Mouse (Mus musculus): Measurements from ENCODE around the gene Zer1. TPM values are rescaled to one million over a fixed set of nuclear protein-coding genes. Genes with fewer than 3 reads are reported as not detected.

The Zer1 gene
- polyA plus RNA-seq, 1 experiment: 1.7 TPM

- no peaks in the 10 kb centered on the region for H3K9me3 ChIP-seq (ENCODE audit: control insufficient read depth, low read length)
- H3K4me1 ChIP-seq (ENCODE audit: control insufficient read depth): peaks cover 26% of the 10 kb centered on the region
- peak within 1 kb of the TSS; percentile 65 for H3K4me3 ChIP-seq (replicated peaks)
- TF ChIP-seq GATA1 (IDR thresholded peaks at IDR 0.05; ENCODE audit: low read length): no peak
- TF ChIP-seq TAL1 (IDR thresholded peaks at IDR 0.05; ENCODE audit: low read length): no peak
- peaks cover 3% of the 10 kb centered on the region for H3K36me3 ChIP-seq (ENCODE audit: control insufficient read depth)
- peaks cover 8% of the 10 kb centered on the region for H3K27me3 ChIP-seq (ENCODE audit: control insufficient read depth)
Observed at GRCm38 (mm10) chr2:30048699-30049388, 75.5 kb downstream of the Zer1 start, which contains the start of gene Wdr34. Gene Wdr34 (minus strand): TSS chr2:30048881.

GRCm38 (mm10) chr2:30048101-30048501, 76.3 kb downstream of the Zer1 start:
- Histone ChIP-seq H3K36me3 (ENCODE audit: control insufficient read depth) (peaks cover 3% of the 10 kb centered on the region), H3K4me1 (ENCODE audit: control insufficient read depth) (peaks cover 27% of the 10 kb centered on the region), H3K9me3 (ENCODE audit: control insufficient read depth, low read length) (no peaks in the 10 kb centered on the region), H3K27me3 (ENCODE audit: control insufficient read depth) (peaks cover 1% of the 10 kb centered on the region), H3K4me3 (replicated peaks) (peak overlapping the region; percentile 65)
- no peak for TF ChIP-seq GATA1 (IDR thresholded peaks at IDR 0.05; ENCODE audit: low read length)
- no peak for TF ChIP-seq TAL1 (IDR thresholded peaks at IDR 0.05; ENCODE audit: low read length)

Other genes starting within 250 kb of the Zer1 start
- gene Odf2, start 235.4 kb downstream of the Zer1 start, polyA plus RNA-seq (2012): 5.7 and 6.0 TPM in 2 replicates
- gene Gle1, start 189.2 kb downstream of the Zer1 start, polyA plus RNA-seq (2012): 6.5 and 7.0 TPM in 2 replicates
- 0.01 and 0.04 TPM in 2 replicates for gene Sptan1, start 159.0 kb downstream of the Zer1 start, polyA plus RNA-seq (2012)
- gene Wdr34, start 75.7 kb downstream of the Zer1 start, polyA plus RNA-seq (2012): 0.69 and 1.6 TPM in 2 replicates
- gene Set, start 67.2 kb downstream of the Zer1 start, polyA plus RNA-seq (2012): 11.7 and 14.7 TPM in 2 replicates
- 0.09 and 0.13 TPM in 2 replicates for gene Pkn3, start 46.9 kb downstream of the Zer1 start, polyA plus RNA-seq (2012)
- 1.6 and 2.8 TPM in 2 replicates for gene Zdhhc12, start 30.9 kb downstream of the Zer1 start, polyA plus RNA-seq (2012)
- gene Tbc1d13, start 9.2 kb upstream of the Zer1 start, polyA plus RNA-seq (2012): 0.72 and 0.83 TPM in 2 replicates
- 0.45 and 0.55 TPM in 2 replicates for gene Endog, start 46.9 kb upstream of the Zer1 start, polyA plus RNA-seq (2012)
- 2.5 and 2.9 TPM in 2 replicates for gene Spout1, start 53.9 kb upstream of the Zer1 start, polyA plus RNA-seq (2012)
- gene Kyat1, start 81.3 kb upstream of the Zer1 start, polyA plus RNA-seq (2012): 0.34 and 0.45 TPM in 2 replicates
- 0.56 TPM in 2 replicates for gene Lrrc8a, start 113.1 kb upstream of the Zer1 start, polyA plus RNA-seq (2012)
- not detected in 2 replicates for gene Gm28035, start 116.0 kb upstream of the Zer1 start, polyA plus RNA-seq (2012)
- gene Phyhd1, start 141.6 kb upstream of the Zer1 start, polyA plus RNA-seq (2012): 0.06 and 0.33 TPM in 2 replicates
- gene Gm28038, start 156.5 kb upstream of the Zer1 start, polyA plus RNA-seq (2012): not detected in 2 replicates
- gene Dolk, start 161.7 kb upstream of the Zer1 start, polyA plus RNA-seq (2012): 0.12 and 0.17 TPM in 2 replicates
- 10.7 and 13.0 TPM in 2 replicates for gene Nup188, start 161.8 kb upstream of the Zer1 start, polyA plus RNA-seq (2012)
- 1.8 TPM in 2 replicates for gene Sh3glb2, start 234.8 kb upstream of the Zer1 start, polyA plus RNA-seq (2012)
- gene Miga2, start 239.6 kb upstream of the Zer1 start, polyA plus RNA-seq (2012): 0.95 and 1.2 TPM in 2 replicates

Measured in erythroblast, embryonic 14.5 days (primary cell).